Mouse (Mus musculus) adrenal gland, postnatal 36 days (tissue): ENCODE measurements around the gene Arhgef19. TPM values are rescaled to one million over a fixed set of nuclear protein-coding genes. Genes with fewer than 3 reads are reported as not detected.

Experiments
- DNase-seq, 2 experiments: peaks; one replicate each; pipeline ENCODE4 v3.0.0; 2021; ENCODE audit warnings: mixed read lengths in 1 of 2
- long read RNA-seq, 2 experiments: library from polyadenylated mRNA; stranded (forward); transcript quantifications; one replicate each; pipeline ENCODE4 v2.0.0; 2021; ENCODE audit warnings: borderline sequencing depth in 2 of 2
- total RNA-seq, 2 experiments: library from RNA; stranded (reverse); gene quantifications; 2 replicates each; pipeline ENCODE4 v1.2.3; 2021

The Arhgef19 gene
- total RNA-seq = 10 to 100 TPM; 31.2 to 75.4 TPM
- long read RNA-seq, experiment 1, partial matches to known transcripts = 8 of 35 reads
- long read RNA-seq, experiment 1, other reads (novel, unspliced or antisense) = 26 of 35 reads
- long read RNA-seq, experiment 2, partial matches to known transcripts = 14 of 37 reads
- long read RNA-seq, experiment 2, other reads (novel, unspliced or antisense) = 23 of 37 reads

DNA sequence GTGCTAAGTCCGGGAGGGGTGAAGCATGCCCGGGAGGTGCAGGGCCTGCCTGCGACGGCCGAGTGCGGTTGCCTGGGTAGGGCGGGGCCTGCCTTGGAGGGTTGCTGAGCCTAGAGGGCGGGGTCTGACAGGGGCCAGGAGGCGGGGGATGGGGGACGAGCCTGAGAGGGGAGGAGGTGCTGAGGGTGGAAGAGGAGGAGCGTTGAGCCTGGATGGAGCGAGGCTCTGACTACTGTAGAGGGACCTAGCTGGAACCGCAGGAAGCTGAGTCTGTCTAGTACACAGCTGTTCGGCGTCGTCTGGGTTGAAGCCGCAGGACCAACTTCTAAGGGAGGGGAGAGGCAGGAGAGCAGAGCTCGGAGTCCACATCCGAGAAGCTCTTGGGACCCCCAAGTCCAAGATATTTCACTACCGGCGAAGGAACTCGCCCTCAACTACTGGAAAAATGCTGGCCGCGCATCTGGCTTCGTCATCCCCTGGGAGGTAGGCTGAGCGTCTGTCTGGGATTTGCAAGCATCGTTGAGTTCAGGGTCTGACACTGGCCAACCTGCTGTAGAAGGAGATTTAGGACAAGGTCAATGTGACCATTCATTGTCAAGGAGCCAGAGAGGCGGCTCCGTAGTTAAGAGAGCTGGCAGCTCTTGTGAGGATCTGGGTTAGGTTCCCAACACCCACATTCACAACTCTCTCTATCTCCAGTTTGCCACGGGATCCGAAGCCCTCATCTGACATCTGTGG is at the start of gene Arhgef19:
Arhgef19 (plus strand) TSS at position 112 of the 738 bp plus-strand sequence.
- peak; percentile 97 to 98 for DNase-seq

DNA sequence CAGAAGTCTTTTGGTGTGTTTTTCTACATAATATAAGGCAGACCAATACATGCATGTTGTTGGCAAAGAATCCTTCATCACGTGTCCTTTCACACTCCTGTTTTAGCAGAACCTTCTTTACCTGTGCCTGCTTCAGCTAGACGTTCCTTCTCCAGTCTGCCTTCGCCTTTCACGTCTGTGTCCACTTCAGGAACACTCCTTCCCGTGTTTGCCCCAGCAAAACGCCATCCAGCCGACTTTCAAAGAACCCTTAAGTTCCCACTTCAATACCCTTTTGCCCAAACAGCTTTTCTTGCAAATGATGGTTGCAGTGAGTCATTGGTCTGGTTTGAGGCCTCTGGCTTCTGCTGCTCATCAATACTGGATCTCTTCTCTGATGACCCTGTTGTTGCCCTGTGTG is 48.0 kb upstream of the Arhgef19 start:
- no peak for DNase-seq

DNA sequence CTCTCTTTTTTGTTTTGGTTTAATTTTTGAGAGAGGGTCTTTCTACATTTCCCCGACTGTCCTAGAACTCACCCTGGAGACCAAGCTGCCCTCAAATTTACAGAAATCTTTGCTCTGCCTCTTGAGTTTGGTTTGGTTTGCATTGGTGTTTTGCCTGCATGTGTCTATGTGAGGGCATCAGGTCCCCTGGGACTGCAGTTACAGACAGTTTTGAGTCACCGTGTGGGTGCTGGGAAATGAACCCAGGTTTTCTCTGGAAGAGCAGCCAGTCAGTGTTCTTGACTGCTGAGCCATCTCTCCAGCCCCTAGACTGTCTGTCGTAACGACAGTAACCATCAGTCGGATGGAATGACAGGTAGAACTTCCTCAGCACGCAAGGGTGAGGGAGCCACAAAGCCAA is 44.7 kb upstream of the Arhgef19 start:
- no peak for DNase-seq

DNA sequence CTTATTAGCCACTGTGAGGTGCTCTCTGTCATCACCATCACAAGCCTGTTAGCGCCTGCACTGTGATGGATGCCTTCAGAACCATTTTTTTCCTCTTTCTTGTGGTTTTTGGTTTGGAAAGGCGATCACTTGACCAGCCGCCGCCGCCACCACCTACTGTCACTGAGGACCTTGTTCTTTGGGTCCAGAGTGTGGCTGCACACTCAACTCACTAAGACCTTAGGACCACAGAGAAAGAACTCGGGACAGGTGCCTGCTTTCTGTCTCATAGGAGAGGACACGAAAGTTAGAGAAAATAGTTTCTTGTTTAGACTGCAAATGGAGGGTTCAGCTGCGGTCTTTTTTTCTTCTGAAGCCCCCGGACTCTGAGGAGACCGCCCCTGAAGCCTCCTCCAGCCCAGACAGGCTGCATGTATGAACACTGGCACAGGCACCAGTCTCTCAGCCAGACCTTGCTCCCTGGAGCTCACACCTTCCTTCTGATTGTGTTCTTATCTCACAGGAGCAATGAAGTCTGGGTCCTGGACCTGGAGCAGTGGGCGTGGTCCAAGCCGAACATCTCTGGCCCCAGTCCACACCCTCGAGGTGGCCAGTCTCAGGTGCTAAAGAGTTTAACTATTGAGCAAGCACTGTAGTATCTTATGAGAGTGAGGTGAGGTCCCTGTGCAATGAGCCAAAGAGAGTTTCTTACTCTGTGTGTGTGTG is 42.2 kb upstream of the Arhgef19 start:
- no peak for DNase-seq

DNA sequence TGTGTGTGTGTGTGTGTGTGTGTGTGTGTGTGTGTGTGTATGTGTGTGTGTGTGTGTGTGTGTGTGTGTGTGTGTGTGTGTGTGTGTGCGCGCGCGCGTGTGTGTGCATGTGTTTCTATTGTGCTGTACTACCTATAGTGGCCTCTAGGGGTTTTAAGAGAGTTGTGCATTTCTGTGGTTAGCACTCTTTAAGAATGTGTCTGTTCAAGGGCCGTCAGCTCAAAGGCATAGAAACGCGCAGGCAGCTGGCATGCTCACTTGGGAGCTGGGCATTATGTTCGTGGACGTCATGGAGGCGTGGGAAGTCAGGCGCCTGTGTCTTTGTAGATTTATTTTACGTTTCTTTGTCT is 41.6 kb upstream of the Arhgef19 start:
- no peak for DNase-seq

DNA sequence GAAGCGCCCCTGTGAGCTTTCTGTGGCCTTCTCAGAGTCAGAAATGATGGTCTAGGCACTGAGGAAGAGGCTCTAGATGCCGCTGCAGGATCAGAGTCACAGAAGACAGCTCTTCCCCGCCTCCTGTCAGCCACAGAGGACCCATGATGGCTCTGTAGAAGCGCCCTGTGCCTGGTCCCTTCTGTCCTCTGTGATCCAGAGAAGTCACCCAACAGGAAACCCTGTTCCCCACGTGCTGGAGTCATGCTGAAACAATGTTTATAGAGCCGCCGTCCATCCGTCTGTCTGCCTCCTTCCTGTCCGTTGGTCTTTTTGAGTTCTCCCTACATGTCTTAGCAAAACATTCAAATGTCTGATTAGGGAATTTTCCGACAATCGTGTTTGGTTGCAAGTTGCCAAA is 38.4 kb upstream of the Arhgef19 start:
- DNase-seq = no peak

DNA sequence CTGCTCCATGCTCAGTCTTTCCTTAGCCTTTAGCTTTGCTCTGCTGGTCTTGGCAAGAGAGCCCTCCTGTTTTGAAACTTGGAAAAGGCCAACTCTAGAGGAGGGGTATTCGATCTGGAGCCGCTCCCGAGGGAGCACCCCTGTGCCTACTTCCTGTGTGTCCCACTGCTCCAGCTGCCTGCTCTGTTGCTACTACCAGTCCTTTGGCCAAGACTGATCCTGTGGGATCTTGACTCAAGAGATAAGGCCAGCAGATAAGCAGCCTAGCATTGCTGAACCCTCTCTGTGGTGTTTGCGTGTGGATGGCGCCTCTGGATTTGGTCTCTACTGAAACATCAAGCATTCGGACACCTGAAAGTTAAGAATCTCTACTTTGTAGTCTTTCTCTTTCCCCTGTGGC is 37.1 kb upstream of the Arhgef19 start:
- no peak for DNase-seq

DNA sequence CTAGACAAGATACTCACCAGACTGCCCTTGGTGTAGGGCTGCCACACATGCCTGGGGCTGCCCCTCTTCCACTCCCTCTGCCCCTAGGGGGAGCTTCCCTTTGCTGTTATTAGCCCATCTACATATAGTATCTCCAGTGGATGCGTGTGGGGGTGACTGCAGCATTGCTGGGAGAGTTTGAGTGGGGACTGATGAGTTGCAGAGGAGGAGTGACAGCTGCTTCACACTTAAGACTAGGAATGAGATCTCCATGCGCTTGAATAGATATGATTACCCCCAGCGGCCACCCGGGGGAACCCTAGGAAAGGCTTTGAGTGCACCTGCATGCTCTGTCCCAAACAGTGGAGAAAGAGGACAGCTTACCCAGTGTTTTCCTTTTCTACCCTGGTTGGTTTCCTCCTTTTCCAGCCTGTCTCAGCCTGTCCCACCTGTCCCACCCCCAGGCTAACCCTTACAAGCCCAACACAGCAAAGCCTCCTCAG is 34.7 kb upstream of the Arhgef19 start:
- DNase-seq = peak; percentile 28 to 58

DNA sequence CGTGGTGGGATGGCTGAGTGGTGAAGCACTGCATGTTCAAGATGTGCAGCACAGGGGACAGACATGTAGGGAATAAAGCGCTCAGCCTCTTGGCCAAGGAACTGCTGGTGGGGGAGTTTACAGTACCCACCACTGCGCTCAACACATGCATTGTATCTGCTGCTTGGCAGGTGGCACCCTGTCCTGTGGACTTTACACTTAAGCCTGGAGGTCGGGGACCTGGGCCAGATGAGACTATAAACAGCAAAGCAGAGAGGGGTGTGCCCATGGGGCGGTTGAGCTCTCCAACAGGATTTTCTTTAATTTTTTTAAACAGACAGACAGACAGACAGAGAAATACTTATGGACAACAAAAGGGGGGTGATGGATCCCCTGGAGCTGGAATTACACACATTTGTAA is 32.2 kb upstream of the Arhgef19 start:
- DNase-seq = no peak

DNA sequence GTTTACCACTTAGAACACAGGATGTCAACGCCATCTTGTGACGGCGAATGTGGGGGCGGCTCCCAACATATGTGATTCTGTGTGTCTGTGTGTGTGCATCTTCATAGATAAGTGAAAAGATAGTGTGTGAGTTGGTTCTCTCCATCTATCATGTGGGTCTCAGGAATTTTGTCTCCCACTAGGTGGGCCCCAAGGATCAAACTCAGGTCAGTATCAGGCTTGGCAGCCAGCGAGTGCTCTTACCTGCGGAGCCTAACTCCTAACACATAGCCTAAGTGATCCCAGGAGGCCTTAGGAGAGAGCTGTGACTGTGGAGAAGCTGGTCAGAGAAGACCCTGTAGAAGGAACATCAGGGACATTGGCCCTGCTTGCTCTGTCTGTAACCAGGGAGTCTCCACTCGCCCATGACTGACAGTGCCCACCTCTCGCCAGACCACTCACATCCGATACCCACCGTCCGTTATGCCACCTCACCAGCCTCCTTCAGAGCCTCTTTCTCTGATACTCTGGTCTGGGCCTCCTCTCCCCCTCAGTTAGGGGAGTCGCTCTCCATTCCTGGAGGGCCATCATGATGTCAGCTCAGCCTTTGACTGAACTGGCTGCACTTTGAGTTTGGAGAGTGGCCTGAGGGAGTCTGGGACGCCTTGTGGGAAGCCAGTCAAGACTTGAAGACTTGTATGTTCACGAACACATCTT is 28.6 kb upstream of the Arhgef19 start:
- DNase-seq = no peak

DNA sequence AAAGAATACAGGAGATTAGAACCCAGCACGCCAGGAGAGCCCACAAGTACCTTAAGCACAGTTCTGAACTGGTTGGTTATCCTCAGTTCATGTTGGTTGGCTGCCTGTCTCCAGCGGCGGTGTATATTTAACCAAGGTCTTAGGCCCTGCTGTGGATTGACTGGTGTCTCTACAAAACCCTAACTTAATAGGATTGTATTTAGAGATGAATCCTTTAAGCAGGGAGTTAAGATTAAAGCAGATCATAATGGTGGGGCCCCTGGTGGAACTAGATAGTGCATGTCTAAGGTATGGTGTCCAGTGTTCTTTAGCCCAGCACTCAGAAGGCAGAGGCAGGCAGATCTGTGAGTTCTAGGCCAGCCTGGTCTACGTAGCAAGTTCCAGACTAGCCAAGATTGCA is 27.7 kb upstream of the Arhgef19 start:
- DNase-seq = no peak

DNA sequence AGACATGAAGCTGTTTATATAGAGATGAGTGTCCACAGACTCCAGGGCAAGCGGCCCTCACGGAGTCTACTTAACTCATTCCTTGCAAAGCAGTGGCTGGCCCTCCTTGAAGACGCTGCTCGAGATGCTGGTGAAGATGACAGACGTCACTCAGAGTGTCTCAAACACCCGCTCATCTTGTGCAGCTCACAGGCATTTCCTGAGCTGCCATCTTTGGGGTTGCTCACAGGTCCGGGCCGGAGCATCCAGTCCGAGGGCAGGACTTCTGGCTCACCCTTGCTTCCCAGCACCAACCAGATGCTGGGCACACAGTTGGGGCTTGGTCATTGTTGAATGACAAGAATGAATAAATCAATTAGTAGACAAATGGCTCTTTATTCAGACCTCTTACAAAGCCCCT is 26.4 kb upstream of the Arhgef19 start:
- DNase-seq = no peak

DNA sequence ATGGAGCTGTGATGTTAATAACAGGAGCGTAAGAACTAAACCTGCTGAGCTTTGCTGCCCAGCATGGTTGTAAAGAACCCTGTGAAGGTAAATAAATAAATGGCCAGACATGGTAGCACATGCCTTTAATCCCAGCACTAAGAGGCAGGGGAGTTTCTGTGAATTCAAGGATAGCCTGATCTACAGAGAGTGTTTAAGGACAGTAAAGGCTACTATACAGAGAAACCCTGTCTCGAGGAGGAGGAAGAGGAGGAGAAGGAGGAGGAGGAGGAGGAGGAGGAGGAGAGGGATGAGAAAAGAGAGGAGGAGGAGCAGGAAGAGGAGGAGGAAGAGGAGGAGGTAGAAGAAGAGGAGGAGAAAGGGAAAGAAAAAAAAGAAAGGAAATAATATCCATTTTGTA is 26.0 kb upstream of the Arhgef19 start:
- no peak for DNase-seq

DNA sequence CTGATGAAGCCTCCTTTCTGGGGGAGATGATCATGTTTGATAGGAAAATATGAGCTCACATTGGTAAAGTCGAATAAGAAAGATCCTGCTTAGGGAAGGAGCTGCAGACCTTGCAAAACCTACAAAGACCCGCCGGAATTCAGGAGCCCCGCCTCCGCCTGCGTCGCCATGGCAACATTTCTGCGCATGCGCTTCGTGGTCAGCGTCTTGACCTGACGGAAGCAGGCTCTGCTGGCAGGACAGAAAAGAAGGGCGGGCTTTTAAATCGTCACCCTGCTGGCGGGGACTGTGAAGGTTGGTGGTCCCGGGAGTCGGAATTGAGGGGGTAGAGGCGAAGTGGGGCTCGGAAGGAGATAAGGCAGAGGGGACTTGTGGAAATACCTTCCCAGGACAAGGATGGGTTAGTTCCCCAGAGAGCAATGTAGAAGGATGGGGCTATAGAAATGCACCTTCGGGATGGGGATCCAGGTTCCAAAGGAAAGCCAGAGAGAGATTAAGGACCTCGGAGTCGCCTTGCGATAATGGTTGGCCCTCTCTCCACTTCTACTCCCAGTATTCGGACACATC is 25.4 kb upstream of the Arhgef19 start, which contains the start of gene Rsg1:
Rsg1 (plus strand) TSS at position 187 of the 567 bp plus-strand sequence.
- DNase-seq = peak; percentile 95

DNA sequence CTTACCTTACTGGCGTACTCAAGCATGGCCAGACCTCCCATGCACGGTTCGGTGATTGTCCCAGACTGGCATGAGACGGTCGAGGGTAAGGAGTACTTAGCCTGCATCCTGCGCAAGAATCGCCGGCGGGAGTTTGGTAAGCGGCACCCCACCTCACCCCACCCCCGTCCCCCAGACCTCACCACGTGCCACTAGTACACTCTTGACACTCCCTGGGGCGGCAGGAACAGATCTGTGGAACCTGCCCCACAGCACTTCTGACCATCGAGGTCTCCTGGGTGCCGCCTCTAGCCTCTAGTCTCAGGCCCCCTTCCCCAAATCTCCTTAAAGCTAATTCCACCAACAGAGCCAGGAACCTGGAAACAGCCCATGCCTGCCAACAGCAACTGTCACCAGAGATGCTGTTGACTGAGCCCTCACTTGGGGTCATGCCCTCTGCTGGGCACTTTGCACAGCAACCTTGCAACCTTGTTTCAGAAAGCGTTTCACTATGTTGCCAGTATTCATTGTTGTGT is 24.9 kb upstream of the Arhgef19 start:
- peak; percentile 12 to 52 for DNase-seq

DNA sequence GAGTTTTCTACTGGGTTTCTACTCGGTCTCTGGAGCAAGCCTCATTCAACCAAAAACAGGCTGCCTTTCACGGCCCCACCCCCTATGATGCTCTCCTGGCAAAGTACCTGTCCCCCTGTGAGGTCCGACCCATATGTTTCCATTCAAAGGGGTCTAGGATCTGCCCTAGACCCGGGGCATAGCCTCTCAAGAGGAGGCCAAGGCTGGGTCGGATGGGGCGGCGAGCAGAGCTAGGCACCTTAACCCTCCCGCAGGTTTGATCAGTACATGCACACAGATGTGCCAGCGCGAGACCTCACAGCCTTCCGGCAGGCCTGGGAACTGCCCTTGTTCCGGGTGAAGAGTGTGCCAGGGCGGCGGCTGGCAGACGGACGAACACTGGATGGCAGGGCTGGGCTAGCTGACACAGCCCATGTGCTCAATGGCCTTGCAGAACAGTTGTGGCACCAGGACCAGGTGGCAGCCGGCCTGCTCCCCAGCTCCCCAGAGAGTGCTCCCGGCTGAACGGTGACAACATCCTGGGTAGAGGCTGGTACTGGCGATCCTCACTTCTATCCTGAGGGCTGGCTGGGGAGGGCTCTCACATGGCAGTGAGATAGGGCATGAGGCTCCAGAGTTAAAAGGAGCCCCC is 19.6 kb upstream of the Arhgef19 start:
- DNase-seq = peak; percentile 15 to 42

DNA sequence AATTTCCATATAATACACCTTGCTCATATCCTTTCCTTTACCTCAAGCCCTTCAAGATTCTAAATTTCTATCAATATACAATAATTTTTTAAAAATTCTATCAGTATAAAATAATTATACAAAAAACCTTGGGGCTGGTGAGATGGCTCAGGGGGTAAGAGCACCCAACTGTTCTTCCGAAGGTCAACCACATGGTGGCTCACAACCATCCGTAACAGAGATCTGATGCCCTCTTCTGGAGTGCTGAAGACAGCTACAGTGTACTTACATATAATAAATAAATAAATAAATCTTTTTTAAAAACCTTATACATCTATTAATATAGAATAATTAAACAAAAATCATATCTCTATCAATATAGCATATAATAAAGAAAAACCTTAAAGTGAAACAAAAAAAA is 17.5 kb upstream of the Arhgef19 start:
- no peak for DNase-seq

DNA sequence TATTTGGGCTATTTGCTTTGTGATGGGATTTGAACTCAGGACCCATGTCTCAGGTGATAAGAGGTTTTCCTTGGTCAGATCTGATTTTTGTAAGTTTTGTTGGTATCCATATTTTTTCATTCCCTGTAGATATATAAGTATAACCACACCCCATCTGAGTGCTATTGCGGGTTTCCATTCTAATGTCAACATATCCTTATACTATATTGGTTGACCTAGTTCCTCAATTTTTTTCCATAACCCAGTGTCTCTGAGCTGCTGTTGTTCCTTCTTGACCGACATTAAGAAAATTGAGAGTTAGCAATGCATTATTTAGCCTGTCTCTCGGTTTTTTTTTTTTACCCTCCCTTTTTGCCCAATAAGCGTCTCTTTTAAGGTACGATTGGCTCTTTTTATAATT is 16.5 kb upstream of the Arhgef19 start:
- DNase-seq = no peak

DNA sequence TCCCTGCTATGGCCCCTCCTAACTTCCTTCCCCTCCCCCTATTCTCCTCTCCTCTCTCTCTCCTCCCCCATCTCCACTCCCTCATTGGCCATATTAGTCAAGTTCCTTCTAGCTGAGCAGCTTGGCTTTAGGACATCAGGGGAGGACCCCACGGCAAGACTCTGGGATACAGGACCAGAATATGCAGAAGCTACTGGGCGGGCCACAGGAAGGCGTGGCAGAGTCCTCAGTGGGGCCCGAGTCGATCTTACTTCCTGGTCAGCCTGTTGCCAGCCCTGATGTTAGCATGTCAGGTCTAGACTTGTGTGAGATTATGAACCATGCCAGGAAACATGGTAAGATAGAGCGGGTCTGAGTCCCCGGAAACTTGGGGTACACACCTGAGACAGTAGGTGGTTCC is 10.6 kb upstream of the Arhgef19 start:
- no peak for DNase-seq

DNA sequence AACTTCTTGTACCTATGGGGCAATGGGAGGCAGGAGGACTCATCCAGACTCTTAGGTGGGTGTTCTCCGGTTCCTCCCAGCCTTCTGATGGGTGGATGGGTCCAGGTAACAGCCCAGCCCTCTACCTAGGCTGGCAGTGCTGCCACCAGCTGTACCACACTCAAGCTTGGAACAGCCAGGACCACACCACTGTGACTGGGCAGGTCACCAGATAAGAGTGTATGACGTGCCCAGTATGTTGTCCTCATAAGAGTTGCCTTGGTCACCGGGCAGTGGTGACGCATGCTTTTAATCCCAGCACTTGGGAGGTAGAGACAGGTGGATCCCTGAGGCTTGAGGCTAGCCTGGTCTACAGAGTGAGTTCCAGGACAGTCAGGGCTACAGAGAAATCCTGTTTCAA is 6.1 kb upstream of the Arhgef19 start:
- no peak for DNase-seq

DNA sequence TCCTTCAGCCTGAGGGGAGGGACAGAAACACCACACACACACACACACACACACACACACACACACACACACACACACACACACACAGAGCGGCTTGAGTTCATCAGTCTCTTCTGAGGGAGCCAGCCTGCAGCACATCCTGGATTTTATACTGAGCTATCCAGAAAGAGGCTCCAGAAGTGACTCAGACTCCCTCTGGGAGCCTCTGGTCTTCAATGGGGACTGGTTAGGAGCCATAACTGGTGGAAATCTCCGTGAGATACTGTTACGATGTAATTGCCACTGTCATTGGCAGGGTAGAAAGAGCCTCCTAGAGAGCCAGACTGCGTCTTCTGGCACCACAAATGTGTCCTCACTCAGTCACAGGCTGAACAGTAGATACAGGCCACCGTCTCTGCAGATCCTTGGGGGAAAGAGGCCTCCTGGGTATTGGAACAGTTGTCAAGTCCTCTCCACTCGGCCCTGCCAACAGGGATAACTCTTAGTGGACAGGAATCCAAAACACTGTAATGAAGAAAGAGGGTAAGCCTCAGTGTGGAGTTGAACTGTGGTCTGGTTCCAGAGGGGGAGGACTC is 3.7 kb upstream of the Arhgef19 start:
- no peak for DNase-seq
